In the genomic region with DNA sequence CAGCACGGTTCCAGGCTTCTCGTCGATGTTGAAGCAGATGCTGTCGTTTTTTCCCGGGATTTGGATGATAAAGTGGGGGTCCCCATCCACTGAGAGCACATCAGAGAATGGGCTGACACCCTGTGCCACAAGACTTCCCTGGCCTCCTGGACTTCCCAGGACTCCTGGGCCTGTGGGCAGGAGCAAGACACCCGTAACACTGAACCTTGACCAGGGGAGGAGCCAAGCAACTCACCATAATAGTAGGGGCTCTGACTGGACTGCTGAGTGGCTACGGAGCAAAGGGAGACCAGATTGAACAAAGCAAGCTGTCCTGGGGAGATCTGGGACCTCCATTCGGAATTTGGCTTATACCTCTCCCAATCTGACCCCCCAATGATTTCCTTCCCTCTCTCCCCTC, we compare ENCODE assay signal across 24 mouse cellular contexts. TPM values are rescaled to one million over a fixed set of nuclear protein-coding genes. Genes with fewer than 3 reads are reported as not detected.
A peak's percentile ranks its signal among the peaks of the same experiment; 100 is the strongest.
DNase-seq lines count a peak whose midpoint lies in the region; ATAC-seq and TF ChIP-seq lines count a peak whose summit lies in the region.
"Had no signal": no experiment of that assay in that cellular context is flagged by ENCODE, and none has a peak within 500 bp of the region (broad histone marks: within the 10 kb centered on the region; RNA-seq: fewer than 3 reads in every experiment).

No protein-coding gene starts in this region.

- DNase-seq in kidney, postnatal 25 days = peak; percentile 50 to 78
- no peak for DNase-seq in ovary, postnatal 10 days (ENCODE audit: low spot score)
- DNase-seq in adrenal gland, postnatal 14 days = no peak
- DNase-seq in frontal cortex, postnatal 10 days (ENCODE audit: low spot score in 2 of 2) = no peak
- DNase-seq: adrenal gland, adult 8-10 months; B cell, adult 2 months; cerebellum, adult 11-12 months; cerebellum, adult 9-10 months; gastrocnemius, postnatal 14 days had no signal

- ATAC-seq in intestine, embryonic 15.5 days = peak; percentile 82
- ATAC-seq in intestine, postnatal 0 days = no peak
- ATAC-seq in intestine, embryonic 16.5 days = peak; percentile 76
- ATAC-seq in kidney, embryonic 16.5 days (ENCODE audit: low FRiP score, low TSS enrichment) = 0 out of 2 replicates have a peak, but pooled peaks have one; percentile 54
- ATAC-seq: CD4-positive, CD25-positive, alpha-beta regulatory T cell, adult 4 months; forebrain, embryonic 16.5 days had no signal

- H3K27ac ChIP-seq in intestine, embryonic 15.5 days = no peak overlapping the region
- H3K27ac ChIP-seq in intestine, postnatal 0 days (ENCODE audit: low read depth, low read length) = no peak overlapping the region
- H3K27ac ChIP-seq in intestine, embryonic 16.5 days (ENCODE audit: low read length) = no peak overlapping the region
- H3K27ac ChIP-seq in kidney, embryonic 16.5 days (ENCODE audit: low read length) = no peak overlapping the region
- H3K27ac ChIP-seq: embryonic facial prominence, embryonic 13.5 days; forebrain, embryonic 12.5 days had no signal

- H3K9me3 ChIP-seq in intestine, embryonic 15.5 days = no peaks in the 10 kb centered on the region
- H3K9me3 ChIP-seq in intestine, postnatal 0 days (ENCODE audit: control insufficient read depth) = no peaks in the 10 kb centered on the region
- no peaks in the 10 kb centered on the region for H3K9me3 ChIP-seq in intestine, embryonic 16.5 days (ENCODE audit: control insufficient read depth, low read length)
- H3K9me3 ChIP-seq in kidney, embryonic 16.5 days (ENCODE audit: low read length) = no peaks in the 10 kb centered on the region
- H3K9me3 ChIP-seq: embryonic facial prominence, embryonic 13.5 days; forebrain, embryonic 12.5 days; G1E; heart, embryonic 12.5 days had no signal

- H3K4me1 ChIP-seq in intestine, embryonic 15.5 days (replicated peaks) = no peaks in the 10 kb centered on the region
- H3K4me1 ChIP-seq in intestine, postnatal 0 days (replicated peaks; ENCODE audit: control insufficient read depth, insufficient read depth, low read length) = 0 out of 2 replicates have a peak, but pooled peaks cover 4% of the 10 kb centered on the region
- H3K4me1 ChIP-seq in intestine, embryonic 16.5 days (ENCODE audit: control insufficient read depth, insufficient read depth, low read length) = no peaks in the 10 kb centered on the region
- no peaks in the 10 kb centered on the region for H3K4me1 ChIP-seq in kidney, embryonic 16.5 days (ENCODE audit: insufficient read depth, low read length)
- H3K4me1 ChIP-seq: embryonic facial prominence, embryonic 13.5 days; forebrain, embryonic 12.5 days; heart, embryonic 12.5 days had no signal

- no peak overlapping the region for H3K4me2 ChIP-seq in intestine, embryonic 15.5 days (replicated peaks)
- no peak overlapping the region for H3K4me2 ChIP-seq in intestine, postnatal 0 days (replicated peaks; ENCODE audit: low read depth)
- no peak overlapping the region for H3K4me2 ChIP-seq in intestine, embryonic 16.5 days (ENCODE audit: low read depth, low read length)
- H3K4me2 ChIP-seq in kidney, embryonic 16.5 days (replicated peaks; ENCODE audit: low read depth, low read length) = no peak overlapping the region
- H3K4me2 ChIP-seq: embryonic facial prominence, embryonic 13.5 days; forebrain, embryonic 12.5 days; heart, embryonic 12.5 days had no signal

- WGBS in intestine, embryonic 15.5 days = 75% methylated on average over 8 of the region's 8 CpGs
- WGBS in intestine, postnatal 0 days = 67% methylated on average over 8 of the region's 8 CpGs
- 73% methylated on average over 8 of the region's 8 CpGs for whole genome bisulfite sequencing in intestine, embryonic 16.5 days
- 83% methylated on average over 8 of the region's 8 CpGs for WGBS in kidney, embryonic 16.5 days

- no peaks in the 10 kb centered on the region for H3K27me3 ChIP-seq in intestine, embryonic 15.5 days (replicated peaks)
- no peaks in the 10 kb centered on the region for H3K27me3 ChIP-seq in intestine, postnatal 0 days (replicated peaks; ENCODE audit: control insufficient read depth, insufficient read depth, low read length)
- H3K27me3 ChIP-seq in intestine, embryonic 16.5 days (replicated peaks; ENCODE audit: control insufficient read depth, insufficient read depth, low read length) = no peaks in the 10 kb centered on the region
- H3K27me3 ChIP-seq in kidney, embryonic 16.5 days (ENCODE audit: insufficient read depth, low read length) = no peaks in the 10 kb centered on the region
- H3K27me3 ChIP-seq: embryonic facial prominence, embryonic 13.5 days; forebrain, embryonic 12.5 days; heart, embryonic 12.5 days had no signal

- TF ChIP-seq CTCF in intestine, postnatal 0 days (IDR thresholded peaks at IDR 0.05; ENCODE audit: low read depth) = no peak

- no peak overlapping the region for H3K9ac ChIP-seq in intestine, embryonic 15.5 days
- H3K9ac ChIP-seq in intestine, postnatal 0 days (ENCODE audit: low read depth, low read length) = no peak overlapping the region
- no peak overlapping the region for H3K9ac ChIP-seq in intestine, embryonic 16.5 days (ENCODE audit: low read depth, low read length)
- no peak overlapping the region for H3K9ac ChIP-seq in kidney, embryonic 16.5 days (replicated peaks; ENCODE audit: low read length)
- H3K9ac ChIP-seq: embryonic facial prominence, embryonic 13.5 days; forebrain, embryonic 12.5 days; heart, embryonic 12.5 days had no signal

- no peaks in the 10 kb centered on the region for H3K36me3 ChIP-seq in intestine, embryonic 15.5 days
- no peaks in the 10 kb centered on the region for H3K36me3 ChIP-seq in intestine, postnatal 0 days (ENCODE audit: control insufficient read depth, insufficient read depth)
- H3K36me3 ChIP-seq in intestine, embryonic 16.5 days (ENCODE audit: control insufficient read depth, insufficient read depth, low read length) = no peaks in the 10 kb centered on the region
- no peaks in the 10 kb centered on the region for H3K36me3 ChIP-seq in kidney, embryonic 16.5 days (ENCODE audit: insufficient read depth, low read length)
- H3K36me3 ChIP-seq: embryonic facial prominence, embryonic 13.5 days; forebrain, embryonic 12.5 days; G1E; heart, embryonic 12.5 days had no signal

- H3K4me3 ChIP-seq in intestine, embryonic 15.5 days (replicated peaks) = no peak overlapping the region
- H3K4me3 ChIP-seq in intestine, postnatal 0 days (ENCODE audit: low read depth, low read length) = no peak overlapping the region
- no peak overlapping the region for H3K4me3 ChIP-seq in intestine, embryonic 16.5 days (ENCODE audit: low read length)
- H3K4me3 ChIP-seq in kidney, embryonic 16.5 days (ENCODE audit: low read length) = no peak overlapping the region
- H3K4me3 ChIP-seq: embryonic facial prominence, embryonic 13.5 days; forebrain, embryonic 12.5 days; heart, embryonic 12.5 days had no signal

RNA-seq across cellular contexts. Expression of a gene that starts 10.9 kb away (rescaled TPM):
- polyA plus RNA-seq in intestine, embryonic 15.5 days (2015; fragmentation: Nextera tagmentation; extraction: Ambion mirVana) = 3.2 and 5.1 TPM in 2 replicates
- polyA plus RNA-seq in intestine, postnatal 0 days (2015; fragmentation: Nextera tagmentation; extraction: Ambion mirVana) = 3.9 and 4.7 TPM in 2 replicates
- polyA plus RNA-seq in intestine, embryonic 16.5 days (2015; fragmentation: Nextera tagmentation; extraction: Ambion mirVana) = 3.6 and 8.1 TPM in 2 replicates
- 1.4 TPM in 2 replicates for polyA plus RNA-seq in kidney, embryonic 16.5 days (2015; fragmentation: Nextera tagmentation; extraction: Ambion mirVana)
- total RNA-seq in adrenal gland, postnatal 14 days (2021) = 7.8 and 111 TPM in 2 replicates
- total RNA-seq: G1E; granulocyte monocyte progenitor cell, adult 5-6 weeks had no signal
- polyA plus RNA-seq: CD4-positive, CD25-positive, alpha-beta regulatory T cell, adult 4 months; embryonic facial prominence, embryonic 13.5 days; G1E; hindbrain, embryonic 11.5 days had no signal

RNA-seq across cellular contexts. Expression of a gene that starts 26.4 kb away (rescaled TPM):
- polyA plus RNA-seq in intestine, embryonic 15.5 days (2015; fragmentation: Nextera tagmentation; extraction: Ambion mirVana) = 1.1 and 2.6 TPM in 2 replicates
- polyA plus RNA-seq in intestine, postnatal 0 days (2015; fragmentation: Nextera tagmentation; extraction: Ambion mirVana) = 0.16 TPM in 1 of 2 replicates, not detected in the other
- polyA plus RNA-seq in intestine, embryonic 16.5 days (2015; fragmentation: Nextera tagmentation; extraction: Ambion mirVana) = 1.0 and 3.1 TPM in 2 replicates
- polyA plus RNA-seq in kidney, embryonic 16.5 days (2015; fragmentation: Nextera tagmentation; extraction: Ambion mirVana) = 0.27 and 0.59 TPM in 2 replicates
- total RNA-seq in adrenal gland, postnatal 14 days (2021) = 17.0 and 261 TPM in 2 replicates
- total RNA-seq: gastrocnemius, postnatal 14 days; granulocyte monocyte progenitor cell, adult 5-6 weeks had no signal
- polyA plus RNA-seq: CD4-positive, CD25-positive, alpha-beta regulatory T cell, adult 4 months; embryonic facial prominence, embryonic 13.5 days; forebrain, embryonic 12.5 days; forebrain, embryonic 16.5 days; G1E; hindbrain, embryonic 11.5 days had no signal

RNA-seq across cellular contexts. Expression of a gene that starts 30.4 kb away (rescaled TPM):
- polyA plus RNA-seq in intestine, embryonic 15.5 days (2015; fragmentation: Nextera tagmentation; extraction: Ambion mirVana) = 0.41 and 1.2 TPM in 2 replicates
- not detected in 2 replicates for polyA plus RNA-seq in intestine, postnatal 0 days (2015; fragmentation: Nextera tagmentation; extraction: Ambion mirVana)
- 0.51 and 1.1 TPM in 2 replicates for polyA plus RNA-seq in intestine, embryonic 16.5 days (2015; fragmentation: Nextera tagmentation; extraction: Ambion mirVana)
- 0.45 and 0.51 TPM in 2 replicates for polyA plus RNA-seq in kidney, embryonic 16.5 days (2015; fragmentation: Nextera tagmentation; extraction: Ambion mirVana)
- total RNA-seq in adrenal gland, postnatal 14 days (2021) = 4.1 and 73.6 TPM in 2 replicates
- total RNA-seq: G1E; gastrocnemius, postnatal 14 days; granulocyte monocyte progenitor cell, adult 5-6 weeks; heart, adult 8-10 months; heart, postnatal 25 days had no signal
- polyA plus RNA-seq: CD4-positive, CD25-positive, alpha-beta regulatory T cell, adult 4 months; embryonic facial prominence, embryonic 13.5 days; forebrain, embryonic 12.5 days; forebrain, embryonic 16.5 days; frontal cortex, adult 2 months; G1E; hindbrain, embryonic 11.5 days had no signal

RNA-seq across cellular contexts. Expression of a gene that starts 33.6 kb away (rescaled TPM):
- polyA plus RNA-seq in intestine, embryonic 15.5 days (2015; fragmentation: Nextera tagmentation; extraction: Ambion mirVana) = 8.1 and 8.3 TPM in 2 replicates
- polyA plus RNA-seq in intestine, postnatal 0 days (2015; fragmentation: Nextera tagmentation; extraction: Ambion mirVana) = 24.7 and 27.2 TPM in 2 replicates
- 8.8 and 10.6 TPM in 2 replicates for polyA plus RNA-seq in intestine, embryonic 16.5 days (2015; fragmentation: Nextera tagmentation; extraction: Ambion mirVana)
- 4.5 and 5.3 TPM in 2 replicates for polyA plus RNA-seq in kidney, embryonic 16.5 days (2015; fragmentation: Nextera tagmentation; extraction: Ambion mirVana)
- total RNA-seq in adrenal gland, postnatal 14 days (2021) = 4.4 and 6.2 TPM in 2 replicates

RNA-seq across cellular contexts. Expression of a gene that starts 38.5 kb away (rescaled TPM):
- polyA plus RNA-seq in intestine, embryonic 15.5 days (2015; fragmentation: Nextera tagmentation; extraction: Ambion mirVana) = 8.5 and 9.5 TPM in 2 replicates
- 2.9 and 3.0 TPM in 2 replicates for polyA plus RNA-seq in intestine, postnatal 0 days (2015; fragmentation: Nextera tagmentation; extraction: Ambion mirVana)
- 8.4 TPM in 2 replicates for polyA plus RNA-seq in intestine, embryonic 16.5 days (2015; fragmentation: Nextera tagmentation; extraction: Ambion mirVana)
- 15.0 and 18.9 TPM in 2 replicates for polyA plus RNA-seq in kidney, embryonic 16.5 days (2015; fragmentation: Nextera tagmentation; extraction: Ambion mirVana)
- total RNA-seq in adrenal gland, postnatal 14 days (2021) = 9.4 and 12.0 TPM in 2 replicates

Comparison
In these comparisons a context has a peak if more than half of its experiments do, and no peak if none do; other contexts are left out.
1. DNase-seq: peak in kidney, postnatal 25 days (2 of 2); none in ovary, postnatal 10 days (single experiment), adrenal gland, postnatal 14 days (single experiment) and frontal cortex, postnatal 10 days (0 of 2).